13 mouse cellular contexts compared by ENCODE assay signal in the genomic region with DNA sequence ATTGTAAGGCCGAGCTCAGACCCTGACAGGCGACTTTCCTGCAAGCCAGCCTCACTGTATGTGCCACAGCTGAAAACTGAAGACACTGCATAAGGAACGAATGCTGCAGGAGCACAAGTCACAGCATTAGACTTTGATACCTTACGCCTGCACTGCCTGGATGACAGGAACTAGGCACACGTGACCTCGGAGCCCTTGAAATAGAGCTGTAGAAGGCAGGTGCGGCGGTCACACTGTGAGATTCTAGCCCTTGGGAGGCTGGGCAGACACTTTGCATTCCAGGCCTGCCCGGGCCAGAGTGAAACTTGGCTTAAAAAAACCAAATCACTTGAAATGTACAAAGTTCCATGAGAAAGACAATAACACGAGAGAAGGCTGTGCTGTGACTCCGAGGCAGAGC. TPM values are rescaled to one million over a fixed set of nuclear protein-coding genes. Genes with fewer than 3 reads are reported as not detected.
A peak's percentile ranks its signal among the peaks of the same experiment; 100 is the strongest.
DNase-seq lines count a peak whose midpoint lies in the region; ATAC-seq and TF ChIP-seq lines count a peak whose summit lies in the region.
"Had no signal": no experiment of that assay in that cellular context is flagged by ENCODE, and none has a peak within 500 bp of the region (broad histone marks: within the 10 kb centered on the region; RNA-seq: fewer than 3 reads in every experiment).

No protein-coding gene starts in this region.

- intact Hi-C loops in left cerebral cortex, postnatal 4 days (cut with DNase I), result no loop called here

- no peak for TF ChIP-seq CTCF in intestine, postnatal 0 days (IDR thresholded peaks at IDR 0.05; ENCODE audit: low read depth)

- H3K4me2 ChIP-seq in heart, embryonic 11.5 days, result no peak overlapping the region
- H3K4me2 ChIP-seq in embryonic facial prominence, embryonic 11.5 days (ENCODE audit: low read depth, low read length), result no peak overlapping the region
- peak overlapping the region; percentile 43; the same call in 1 of the 2 replicates for H3K4me2 ChIP-seq in intestine, postnatal 0 days (replicated peaks; ENCODE audit: low read depth)
- H3K4me2 ChIP-seq: stomach, embryonic 15.5 days had no signal

- H3K9me3 ChIP-seq in heart, embryonic 11.5 days (replicated peaks; ENCODE audit: control insufficient read depth, low read length), result no peaks in the 10 kb centered on the region
- H3K9me3 ChIP-seq in embryonic facial prominence, embryonic 11.5 days (replicated peaks; ENCODE audit: control insufficient read depth, low read length), result no peaks in the 10 kb centered on the region
- no peaks in the 10 kb centered on the region for H3K9me3 ChIP-seq in intestine, postnatal 0 days (ENCODE audit: control insufficient read depth)
- H3K9me3 ChIP-seq: stomach, embryonic 15.5 days had no signal

- no peak overlapping the region for H3K9ac ChIP-seq in heart, embryonic 11.5 days (ENCODE audit: low read depth, low read length)
- no peak overlapping the region for H3K9ac ChIP-seq in embryonic facial prominence, embryonic 11.5 days (replicated peaks; ENCODE audit: low read length)
- no peak overlapping the region for H3K9ac ChIP-seq in intestine, postnatal 0 days (ENCODE audit: low read depth, low read length)
- H3K9ac ChIP-seq: stomach, embryonic 15.5 days had no signal

- no peak overlapping the region for H3K4me3 ChIP-seq in heart, embryonic 11.5 days (ENCODE audit: low read depth, low read length)
- no peak overlapping the region for H3K4me3 ChIP-seq in embryonic facial prominence, embryonic 11.5 days (ENCODE audit: low read depth, low read length)
- no peak overlapping the region for H3K4me3 ChIP-seq in intestine, postnatal 0 days (ENCODE audit: low read depth, low read length)
- H3K4me3 ChIP-seq: myocyte; stomach, embryonic 15.5 days had no signal

- 70% methylated on average over 11 of the region's 11 CpGs for WGBS in heart, embryonic 11.5 days (ENCODE audit: insufficient replicate concordance)
- 81% methylated on average over 11 of the region's 11 CpGs for WGBS in embryonic facial prominence, embryonic 11.5 days
- WGBS in intestine, postnatal 0 days, result 41% methylated on average over 11 of the region's 11 CpGs

- DNase-seq in heart, adult 11 months, result peak; percentile 86
- peak; percentile 11 for DNase-seq in embryonic facial prominence, embryonic 11.5 days (ENCODE audit: low spot score)
- peak; percentile 52 for DNase-seq in lung, postnatal 10 days
- DNase-seq in frontal cortex, postnatal 10 days (ENCODE audit: low spot score in 2 of 2), result no peak
- DNase-seq in left cerebral cortex, postnatal 4 days, result no peak
- no peak for DNase-seq in cerebellum, adult 8-10 months
- DNase-seq: cerebellum, adult 9-11 months; layer of hippocampus, postnatal 36 days had no signal

- H3K4me1 ChIP-seq in heart, embryonic 11.5 days (ENCODE audit: control insufficient read depth, insufficient read depth, low read length), result 0 out of 2 replicates have a peak, but pooled peaks cover 8% of the 10 kb centered on the region
- H3K4me1 ChIP-seq in embryonic facial prominence, embryonic 11.5 days (ENCODE audit: control insufficient read depth, insufficient read depth, low read length), result no peaks in the 10 kb centered on the region
- no peaks in the 10 kb centered on the region for H3K4me1 ChIP-seq in intestine, postnatal 0 days (replicated peaks; ENCODE audit: control insufficient read depth, insufficient read depth, low read length)
- H3K4me1 ChIP-seq: stomach, embryonic 15.5 days had no signal

- H3K27me3 ChIP-seq in heart, embryonic 11.5 days (ENCODE audit: control insufficient read depth, insufficient read depth, low read length), result no peaks in the 10 kb centered on the region
- H3K27me3 ChIP-seq in embryonic facial prominence, embryonic 11.5 days (ENCODE audit: control insufficient read depth, insufficient read depth, low read length), result no peaks in the 10 kb centered on the region
- H3K27me3 ChIP-seq in intestine, postnatal 0 days (replicated peaks; ENCODE audit: control insufficient read depth, insufficient read depth, low read length), result no peaks in the 10 kb centered on the region
- H3K27me3 ChIP-seq: stomach, embryonic 15.5 days had no signal

- H3K36me3 ChIP-seq in heart, embryonic 11.5 days (ENCODE audit: control insufficient read depth, insufficient read depth, low read length), result peaks cover 2% of the 10 kb centered on the region; the same call in 1 of the 2 replicates
- H3K36me3 ChIP-seq in embryonic facial prominence, embryonic 11.5 days (replicated peaks; ENCODE audit: control insufficient read depth, insufficient read depth, low read depth, low read length), result no peaks in the 10 kb centered on the region
- peaks cover 16% of the 10 kb centered on the region for H3K36me3 ChIP-seq in intestine, postnatal 0 days (ENCODE audit: control insufficient read depth, insufficient read depth)

- no peak overlapping the region for H3K27ac ChIP-seq in heart, embryonic 11.5 days (ENCODE audit: low read depth, low read length)
- H3K27ac ChIP-seq in embryonic facial prominence, embryonic 11.5 days (replicated peaks; ENCODE audit: low read depth, low read length), result no peak overlapping the region
- H3K27ac ChIP-seq in intestine, postnatal 0 days (ENCODE audit: low read depth, low read length), result peak overlapping the region; percentile 24
- H3K27ac ChIP-seq: stomach, embryonic 15.5 days had no signal

- ATAC-seq in heart, embryonic 11.5 days (replicated peaks; ENCODE audit: insufficient number of reproducible peaks, low FRiP score, low TSS enrichment), result no peak
- no peak for ATAC-seq in embryonic facial prominence, embryonic 11.5 days (replicated peaks; ENCODE audit: insufficient number of reproducible peaks, low FRiP score, low TSS enrichment, low read depth)
- ATAC-seq in intestine, postnatal 0 days, result peak; percentile 97
- ATAC-seq: forebrain, embryonic 14.5 days had no signal

RNA-seq across cellular contexts. Expression of gene Stxbp3, which starts 9.8 kb away (rescaled TPM):
- polyA plus RNA-seq in heart, embryonic 11.5 days (2014; fragmentation: Nextera tagmentation; extraction: Ambion mirVana), result 27.8 and 29.2 TPM in 2 replicates
- polyA plus RNA-seq in embryonic facial prominence, embryonic 11.5 days (2014; fragmentation: Nextera tagmentation; extraction: Ambion mirVana), result 28.2 and 29.2 TPM in 2 replicates
- polyA plus RNA-seq in intestine, postnatal 0 days (2015; fragmentation: Nextera tagmentation; extraction: Ambion mirVana), result 40.5 and 48.6 TPM in 2 replicates
- total RNA-seq in left cerebral cortex, postnatal 4 days (2021), result 10 to 100 TPM; 10.6 to 12.2 TPM

RNA-seq across cellular contexts. Expression of gene Fndc7, which starts 59.3 kb away (rescaled TPM):
- not detected in 2 replicates for polyA plus RNA-seq in heart, embryonic 11.5 days (2014; fragmentation: Nextera tagmentation; extraction: Ambion mirVana)
- polyA plus RNA-seq in embryonic facial prominence, embryonic 11.5 days (2014; fragmentation: Nextera tagmentation; extraction: Ambion mirVana), result not detected in 2 replicates
- polyA plus RNA-seq in intestine, postnatal 0 days (2015; fragmentation: Nextera tagmentation; extraction: Ambion mirVana), result 0.05 TPM in 1 of 2 replicates, not detected in the other
- total RNA-seq in left cerebral cortex, postnatal 4 days (2021), result under 1 TPM in 1 of 2 experiments, not detected in 1; 0.14 TPM
- polyA plus RNA-seq: forebrain, embryonic 14.5 days had no signal

Comparison
In these comparisons a context has a peak if more than half of its experiments do, and no peak if none do; other contexts are left out.
1. DNase-seq: peak in heart, adult 11 months (single experiment), embryonic facial prominence, embryonic 11.5 days (single experiment) and lung, postnatal 10 days (single experiment); none in frontal cortex, postnatal 10 days (0 of 2), left cerebral cortex, postnatal 4 days (single experiment) and cerebellum, adult 8-10 months (single experiment).